Mouse (Mus musculus): Measurements from ENCODE around the gene Ccdc85a. TPM values are rescaled to one million over a fixed set of nuclear protein-coding genes. Genes with fewer than 3 reads are reported as not detected.
"Not testable (repeated sequence)": the region's sequence is repeated elsewhere in the genome, so short reads cannot be mapped to it uniquely, and the experiment has no call there.

Gene Ccdc85a
- polyA plus RNA-seq, 3 experiments from 2014 or later, result not detected

GRCm38 (mm10) chr11:28422451-28423231, 161.5 kb downstream of the Ccdc85a start:
- no peak for ATAC-seq

GRCm38 (mm10) chr11:28415841-28416240, 168.3 kb downstream of the Ccdc85a start:
- no peak for ATAC-seq

- not testable (repeated sequence) for ATAC-seq
Observed at GRCm38 (mm10) chr11:28409880-28410279, 174.2 kb downstream of the Ccdc85a start.

- ATAC-seq, result no peak
Observed at GRCm38 (mm10) chr11:28397166-28397565, 187.0 kb downstream of the Ccdc85a start.

GRCm38 (mm10) chr11:28375891-28376290, 208.2 kb downstream of the Ccdc85a start:
- ATAC-seq, result no peak

GRCm38 (mm10) chr11:28374636-28375035, 209.5 kb downstream of the Ccdc85a start:
- no peak for ATAC-seq

GRCm38 (mm10) chr11:28371381-28371780, 212.7 kb downstream of the Ccdc85a start:
- not testable (repeated sequence) for ATAC-seq

- no peak for ATAC-seq
Observed at GRCm38 (mm10) chr11:28365929-28366244, 218.2 kb downstream of the Ccdc85a start.

- ATAC-seq, result no peak
Observed at GRCm38 (mm10) chr11:28365209-28365928, 218.8 kb downstream of the Ccdc85a start.

GRCm38 (mm10) chr11:28343465-28343864, 240.7 kb downstream of the Ccdc85a start:
- ATAC-seq, result no peak

- no peak for ATAC-seq
Observed at GRCm38 (mm10) chr11:28341887-28342286, 242.2 kb downstream of the Ccdc85a start.

GRCm38 (mm10) chr11:28339224-28340150, 244.6 kb downstream of the Ccdc85a start, which contains the start of gene Gm6685:
Gene Gm6685 (minus strand): TSS chr11:28339867.
- ATAC-seq, result not testable (repeated sequence)

Other genes starting within 250 kb of the Ccdc85a start
- gene Gm6685, start 244.5 kb downstream of the Ccdc85a start, polyA plus RNA-seq (2017; shearing (Covaris generic)), result 1 to 10 TPM in 1 of 3 experiments, not detected in 2; 2.6 TPM